Mouse (Mus musculus): ENCODE results near the gene Vip. TPM values are rescaled to one million over a fixed set of nuclear protein-coding genes. Genes with fewer than 3 reads are reported as not detected.
A peak's percentile ranks its signal among the peaks of the same experiment; 100 is the strongest.

The Vip gene
- not detected in 2 replicates for polyA plus RNA-seq (2014; fragmentation: Nextera tagmentation; extraction: Ambion mirVana)

GRCm38 (mm10) chr10:5639112-5639511 lies at the start of gene Vip:
TSS of gene Vip (plus strand) at chr10:5639218.
- Histone ChIP-seq H3K27me3 (ENCODE audit: control insufficient read depth, insufficient read depth, low read length) (no peaks in the 10 kb centered on the region), H3K36me3 (ENCODE audit: control insufficient read depth, insufficient read depth, low read length) (no peaks in the 10 kb centered on the region), H3K4me2 (ENCODE audit: low read length) (no peak within 1 kb of the TSS), H3K4me3 (ENCODE audit: control insufficient read depth in 1 of 2, insufficient read depth in 1 of 2, low read depth in 1 of 2, low read length in 2 of 2) (no peak within 1 kb of the TSS), H3K4me1 (ENCODE audit: control insufficient read depth in 2 of 2, insufficient read depth in 2 of 2, low read length in 2 of 2) (no peaks in the 10 kb centered on the region), H3K9ac (ENCODE audit: low read length) (no peak within 1 kb of the TSS), H3K27ac (replicated peaks in 1 of 2; ENCODE audit: control insufficient read depth in 1 of 2, insufficient read depth in 1 of 2, low read depth in 2 of 2, low read length in 2 of 2) (no peak within 1 kb of the TSS), H3K9me3 (ENCODE audit: control insufficient read depth, low read length) (no peaks in the 10 kb centered on the region)
- ATAC-seq (ENCODE audit: insufficient number of reproducible peaks, insufficient read depth, low FRiP score, low read depth), result no peak
- WGBS, result 23% methylated on average over 8 of the region's 8 CpGs

GRCm38 (mm10) chr10:5591061-5591460 lies 48.0 kb upstream of the Vip start:
- H3K4me1 ChIP-seq (ENCODE audit: control insufficient read depth in 2 of 2, insufficient read depth in 2 of 2, low read length in 2 of 2), result peaks cover 5 to 9% of the 10 kb centered on the region in 2 experiments; a peak in 3 of 4 replicates
- H3K4me2 ChIP-seq (ENCODE audit: low read length), result no peak overlapping the region
- no peaks in the 10 kb centered on the region for H3K9me3 ChIP-seq (ENCODE audit: control insufficient read depth, low read length)
- no peak for ATAC-seq (ENCODE audit: insufficient number of reproducible peaks, insufficient read depth, low FRiP score, low read depth)
- peak overlapping the region; percentile 61 to 81; a peak in 3 of 4 replicates for H3K27ac ChIP-seq (replicated peaks in 1 of 2; ENCODE audit: control insufficient read depth in 1 of 2, insufficient read depth in 1 of 2, low read depth in 2 of 2, low read length in 2 of 2)
- H3K4me3 ChIP-seq (ENCODE audit: control insufficient read depth in 1 of 2, insufficient read depth in 1 of 2, low read depth in 1 of 2, low read length in 2 of 2), result no peak overlapping the region
- WGBS, result 82% methylated on average over 2 of the region's 2 CpGs
- no peak overlapping the region for H3K9ac ChIP-seq (ENCODE audit: low read length)
- no peaks in the 10 kb centered on the region for H3K36me3 ChIP-seq (ENCODE audit: control insufficient read depth, insufficient read depth, low read length)
- H3K27me3 ChIP-seq (ENCODE audit: control insufficient read depth, insufficient read depth, low read length), result no peaks in the 10 kb centered on the region

- no peak overlapping the region for H3K4me3 ChIP-seq (ENCODE audit: control insufficient read depth in 1 of 2, insufficient read depth in 1 of 2, low read depth in 1 of 2, low read length in 2 of 2)
- no peaks in the 10 kb centered on the region for H3K9me3 ChIP-seq (ENCODE audit: control insufficient read depth, low read length)
- no peaks in the 10 kb centered on the region for H3K36me3 ChIP-seq (ENCODE audit: control insufficient read depth, insufficient read depth, low read length)
- H3K9ac ChIP-seq (ENCODE audit: low read length), result no peak overlapping the region
- peak overlapping the region; percentile 79 to 81 for H3K27ac ChIP-seq (replicated peaks in 1 of 2; ENCODE audit: control insufficient read depth in 1 of 2, insufficient read depth in 1 of 2, low read depth in 2 of 2, low read length in 2 of 2)
- H3K4me2 ChIP-seq (ENCODE audit: low read length), result no peak overlapping the region
- 73% methylated on average over 4 of the region's 4 CpGs for WGBS
- no peaks in the 10 kb centered on the region for H3K27me3 ChIP-seq (ENCODE audit: control insufficient read depth, insufficient read depth, low read length)
- H3K4me1 ChIP-seq (ENCODE audit: control insufficient read depth in 2 of 2, insufficient read depth in 2 of 2, low read length in 2 of 2), result peaks cover 5 to 9% of the 10 kb centered on the region in 2 experiments; a peak in 3 of 4 replicates
- ATAC-seq (ENCODE audit: insufficient number of reproducible peaks, insufficient read depth, low FRiP score, low read depth), result peak; percentile 69; the same call in 1 of the 2 replicates
Observed at GRCm38 (mm10) chr10:5591996-5592395, 47.0 kb upstream of the Vip start.

GRCm38 (mm10) chr10:5593464-5593863 lies 45.6 kb upstream of the Vip start, which contains the start of gene Myct1:
TSS of gene Myct1 (plus strand) at chr10:5593775.
- Histone ChIP-seq H3K4me3 (ENCODE audit: control insufficient read depth in 1 of 2, insufficient read depth in 1 of 2, low read depth in 1 of 2, low read length in 2 of 2) (peak within 1 kb of the TSS; percentile 24 to 32), H3K27ac (replicated peaks in 1 of 2; ENCODE audit: control insufficient read depth in 1 of 2, insufficient read depth in 1 of 2, low read depth in 2 of 2, low read length in 2 of 2) (peak within 1 kb of the TSS; percentile 76 to 81), H3K4me2 (ENCODE audit: low read length) (peak within 1 kb of the TSS; percentile 43), H3K9ac (ENCODE audit: low read length) (peak within 1 kb of the TSS; percentile 48), H3K9me3 (ENCODE audit: control insufficient read depth, low read length) (no peaks in the 10 kb centered on the region), H3K4me1 (ENCODE audit: control insufficient read depth in 2 of 2, insufficient read depth in 2 of 2, low read length in 2 of 2) (peaks cover 5 to 9% of the 10 kb centered on the region in 2 experiments; a peak in 3 of 4 replicates), H3K36me3 (ENCODE audit: control insufficient read depth, insufficient read depth, low read length) (no peaks in the 10 kb centered on the region), H3K27me3 (ENCODE audit: control insufficient read depth, insufficient read depth, low read length) (no peaks in the 10 kb centered on the region)
- no peak for ATAC-seq (ENCODE audit: insufficient number of reproducible peaks, insufficient read depth, low FRiP score, low read depth)
- 11% methylated on average over 5 of the region's 5 CpGs for WGBS

GRCm38 (mm10) chr10:5594457-5594856 lies 44.6 kb upstream of the Vip start:
- H3K4me1 ChIP-seq (ENCODE audit: control insufficient read depth in 2 of 2, insufficient read depth in 2 of 2, low read length in 2 of 2), result peaks cover 5 to 9% of the 10 kb centered on the region in 2 experiments; a peak in 3 of 4 replicates
- H3K9me3 ChIP-seq (ENCODE audit: control insufficient read depth, low read length), result no peaks in the 10 kb centered on the region
- peak overlapping the region; percentile 24 to 32 for H3K4me3 ChIP-seq (ENCODE audit: control insufficient read depth in 1 of 2, insufficient read depth in 1 of 2, low read depth in 1 of 2, low read length in 2 of 2)
- WGBS, result 47% methylated on average over 5 of the region's 5 CpGs
- H3K27me3 ChIP-seq (ENCODE audit: control insufficient read depth, insufficient read depth, low read length), result no peaks in the 10 kb centered on the region
- ATAC-seq (ENCODE audit: insufficient number of reproducible peaks, insufficient read depth, low FRiP score, low read depth), result no peak
- H3K36me3 ChIP-seq (ENCODE audit: control insufficient read depth, insufficient read depth, low read length), result no peaks in the 10 kb centered on the region
- H3K27ac ChIP-seq (replicated peaks in 1 of 2; ENCODE audit: control insufficient read depth in 1 of 2, insufficient read depth in 1 of 2, low read depth in 2 of 2, low read length in 2 of 2), result no peak overlapping the region
- H3K4me2 ChIP-seq (ENCODE audit: low read length), result peak overlapping the region; percentile 43
- peak overlapping the region; percentile 43; the same call in 1 of the 2 replicates for H3K9ac ChIP-seq (ENCODE audit: low read length)

- no peak overlapping the region for H3K27ac ChIP-seq (replicated peaks in 1 of 2; ENCODE audit: control insufficient read depth in 1 of 2, insufficient read depth in 1 of 2, low read depth in 2 of 2, low read length in 2 of 2)
- H3K9me3 ChIP-seq (ENCODE audit: control insufficient read depth, low read length), result no peaks in the 10 kb centered on the region
- no peaks in the 10 kb centered on the region for H3K27me3 ChIP-seq (ENCODE audit: control insufficient read depth, insufficient read depth, low read length)
- H3K4me3 ChIP-seq (ENCODE audit: control insufficient read depth in 1 of 2, insufficient read depth in 1 of 2, low read depth in 1 of 2, low read length in 2 of 2), result no peak overlapping the region
- no peaks in the 10 kb centered on the region for H3K36me3 ChIP-seq (ENCODE audit: control insufficient read depth, insufficient read depth, low read length)
- H3K9ac ChIP-seq (ENCODE audit: low read length), result no peak overlapping the region
- H3K4me2 ChIP-seq (ENCODE audit: low read length), result peak overlapping the region; percentile 5
- H3K4me1 ChIP-seq (ENCODE audit: control insufficient read depth in 2 of 2, insufficient read depth in 2 of 2, low read length in 2 of 2), result peaks cover 5 to 6% of the 10 kb centered on the region in 2 experiments; a peak in 3 of 4 replicates
- WGBS, result 27% methylated on average over 6 of the region's 6 CpGs
- no peak for ATAC-seq (ENCODE audit: insufficient number of reproducible peaks, insufficient read depth, low FRiP score, low read depth)
Observed at GRCm38 (mm10) chr10:5596559-5596958, 42.5 kb upstream of the Vip start.

- Histone ChIP-seq H3K9ac (ENCODE audit: low read length) (no peak overlapping the region), H3K9me3 (ENCODE audit: control insufficient read depth, low read length) (no peaks in the 10 kb centered on the region), H3K4me1 (ENCODE audit: control insufficient read depth in 2 of 2, insufficient read depth in 2 of 2, low read length in 2 of 2) (no peaks in the 10 kb centered on the region), H3K27me3 (ENCODE audit: control insufficient read depth, insufficient read depth, low read length) (no peaks in the 10 kb centered on the region), H3K4me3 (ENCODE audit: control insufficient read depth in 1 of 2, insufficient read depth in 1 of 2, low read depth in 1 of 2, low read length in 2 of 2) (no peak overlapping the region), H3K27ac (replicated peaks in 1 of 2; ENCODE audit: control insufficient read depth in 1 of 2, insufficient read depth in 1 of 2, low read depth in 2 of 2, low read length in 2 of 2) (no peak overlapping the region), H3K36me3 (ENCODE audit: control insufficient read depth, insufficient read depth, low read length) (no peaks in the 10 kb centered on the region), H3K4me2 (ENCODE audit: low read length) (no peak overlapping the region)
- ATAC-seq (ENCODE audit: insufficient number of reproducible peaks, insufficient read depth, low FRiP score, low read depth), result peak; percentile 31
- WGBS, result 21% methylated on average over 7 of the region's 7 CpGs
Observed at GRCm38 (mm10) chr10:5600123-5600522, 38.9 kb upstream of the Vip start.

GRCm38 (mm10) chr10:5603512-5603911 lies 35.5 kb upstream of the Vip start:
- Histone ChIP-seq H3K9me3 (ENCODE audit: control insufficient read depth, low read length) (no peaks in the 10 kb centered on the region), H3K4me3 (ENCODE audit: control insufficient read depth in 1 of 2, insufficient read depth in 1 of 2, low read depth in 1 of 2, low read length in 2 of 2) (no peak overlapping the region), H3K36me3 (ENCODE audit: control insufficient read depth, insufficient read depth, low read length) (no peaks in the 10 kb centered on the region), H3K27ac (replicated peaks in 1 of 2; ENCODE audit: control insufficient read depth in 1 of 2, insufficient read depth in 1 of 2, low read depth in 2 of 2, low read length in 2 of 2) (no peak overlapping the region), H3K9ac (ENCODE audit: low read length) (no peak overlapping the region), H3K27me3 (ENCODE audit: control insufficient read depth, insufficient read depth, low read length) (no peaks in the 10 kb centered on the region), H3K4me2 (ENCODE audit: low read length) (0 out of 2 replicates have a peak overlapping the region, but pooled peaks have one; percentile 7), H3K4me1 (ENCODE audit: control insufficient read depth in 2 of 2, insufficient read depth in 2 of 2, low read length in 2 of 2) (no peaks in the 10 kb centered on the region)
- WGBS, result 62% methylated on average over 10 of the region's 10 CpGs
- no peak for ATAC-seq (ENCODE audit: insufficient number of reproducible peaks, insufficient read depth, low FRiP score, low read depth)
